Mouse (Mus musculus) E14TG2a.4 (cell line): ENCODE data around the gene Atp6v1g3.

Source experiments
- CTCF ChIP-seq: conservative IDR thresholded peaks from 2 replicates; pipeline ENCODE4 v1.5.1; 2014; ENCODE audit warnings: low read length
- NANOG ChIP-seq: IDR thresholded peaks from 2 replicates; pipeline ENCODE4 v1.6.1; 2014; ENCODE audit warnings: borderline replicate concordance, low read length, mixed read lengths

- TF ChIP-seq CTCF (no peak), NANOG (no peak)
Observed at GRCm38 (mm10) chr1:138304141-138304915, 30.8 kb downstream of the Atp6v1g3 start.
